Mouse (Mus musculus) olfactory bulb, adult 2 months (tissue): Measurements from ENCODE around the gene Poldip3. TPM values are rescaled to one million over a fixed set of nuclear protein-coding genes. Genes with fewer than 3 reads are reported as not detected.
A peak's percentile ranks its signal among the peaks of the same experiment; 100 is the strongest.

Source experiments
- H3K27ac ChIP-seq: fragments of 200-500 bp; 2 replicates; pipeline ENCODE4 v1.5.1; 2012; ENCODE audit warnings: low read depth, low read length; ENCODE audit not compliant: insufficient read depth
- H3K4me1 ChIP-seq: fragments of 200-500 bp; 2 replicates; pipeline ENCODE4 v1.6.1; 2012; ENCODE audit warnings: low read length; ENCODE audit not compliant: control insufficient read depth, insufficient read depth
- H3K4me3 ChIP-seq: fragments of 200-500 bp; 2 replicates; pipeline ENCODE4 v1.5.1; 2012; ENCODE audit warnings: mild to moderate bottlenecking, low read depth, low read length, moderate library complexity; ENCODE audit not compliant: insufficient read depth
- CTCF ChIP-seq: fragments of 200-500 bp; IDR thresholded peaks from 2 replicates; pipeline ENCODE4 v1.5.1; 2012; ENCODE audit warnings: low read depth, mild to moderate bottlenecking, low read length, moderate library complexity; ENCODE audit not compliant: insufficient read depth
- POLR2A ChIP-seq: fragments of 200-500 bp; IDR thresholded peaks from 2 replicates; pipeline ENCODE4 v1.6.1; 2012; ENCODE audit warnings: mild to moderate bottlenecking, low read depth, low read length, moderate library complexity; ENCODE audit not compliant: insufficient read depth
- WGBS: fragments of 180-500 bp; shearing (Covaris S2); methylation state at CpG from one replicate; pipeline ENCODE4 v1.1.7; 2018; 5-methylcytosine and 5-hydroxymethylcytosine counted together
- polyA plus RNA-seq: library from polyadenylated mRNA; stranded (reverse); fragments of >200 nt; gene quantifications from 2 replicates; pipeline ENCODE4 v1.2.4, GENCODE M21; 2012; ENCODE audit warnings: low replicate concordance; ENCODE audit not compliant: missing spikeins, insufficient read depth, insufficient read length

Gene Poldip3
- polyA plus RNA-seq, 1 experiment: not detected

DNA sequence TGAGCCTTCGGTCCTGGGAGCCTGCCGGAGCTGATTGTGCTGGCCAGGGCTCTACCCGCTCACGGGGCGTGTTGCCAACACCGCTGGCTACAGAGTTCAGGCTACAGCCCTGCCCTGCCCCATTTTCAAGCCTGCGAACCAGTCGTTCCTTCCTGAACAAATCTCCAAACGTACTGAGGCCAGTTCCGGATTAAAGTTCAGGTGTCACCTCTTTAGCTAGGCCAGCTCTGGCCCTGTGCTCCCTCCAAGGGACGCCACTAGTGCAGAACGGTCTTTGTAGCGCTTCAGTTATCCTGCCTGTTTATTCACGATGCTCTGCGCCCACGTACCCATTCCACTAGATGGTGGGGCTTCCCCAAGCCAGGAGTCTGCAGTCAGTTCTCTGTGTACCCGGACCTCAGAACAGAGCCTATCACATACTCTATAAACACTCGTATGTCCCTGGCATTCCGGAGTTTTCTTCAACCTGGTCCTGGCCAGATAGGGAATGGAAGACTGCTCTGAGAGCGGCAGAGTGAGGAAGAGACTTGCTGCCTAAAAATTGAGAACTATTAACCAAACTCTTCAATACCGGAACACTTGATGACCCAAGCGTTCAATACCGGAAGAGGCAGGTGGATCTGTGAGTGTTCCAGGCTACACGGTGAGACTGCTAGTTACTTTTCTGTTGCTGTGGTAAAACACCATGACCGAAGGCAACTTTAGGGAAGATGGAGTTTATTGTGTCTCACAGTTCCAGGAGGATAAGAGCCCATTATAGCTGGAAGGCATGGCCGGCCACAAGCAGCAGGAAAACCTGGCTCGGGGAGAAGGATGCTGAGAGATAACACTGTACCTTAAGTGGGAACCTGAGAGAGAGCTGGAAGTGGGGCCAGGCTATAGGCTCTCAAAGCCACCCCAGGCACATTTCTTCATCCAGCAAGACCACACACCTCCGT is 23.6 kb upstream of the Poldip3 start, which contains the start of gene Cyb5r3:
Gene Cyb5r3 (minus strand): TSS at position 101 of the 938 bp plus-strand sequence.
- no peak for TF ChIP-seq POLR2A
- no peak for TF ChIP-seq CTCF
- Histone ChIP-seq H3K4me3 (peak within 1 kb of the TSS; percentile 62), H3K27ac (peak within 1 kb of the TSS; percentile 53), H3K4me1 (peaks cover 19% of the 10 kb centered on the region)
- 32% methylated on average over 28 of the region's 28 CpGs for WGBS

DNA sequence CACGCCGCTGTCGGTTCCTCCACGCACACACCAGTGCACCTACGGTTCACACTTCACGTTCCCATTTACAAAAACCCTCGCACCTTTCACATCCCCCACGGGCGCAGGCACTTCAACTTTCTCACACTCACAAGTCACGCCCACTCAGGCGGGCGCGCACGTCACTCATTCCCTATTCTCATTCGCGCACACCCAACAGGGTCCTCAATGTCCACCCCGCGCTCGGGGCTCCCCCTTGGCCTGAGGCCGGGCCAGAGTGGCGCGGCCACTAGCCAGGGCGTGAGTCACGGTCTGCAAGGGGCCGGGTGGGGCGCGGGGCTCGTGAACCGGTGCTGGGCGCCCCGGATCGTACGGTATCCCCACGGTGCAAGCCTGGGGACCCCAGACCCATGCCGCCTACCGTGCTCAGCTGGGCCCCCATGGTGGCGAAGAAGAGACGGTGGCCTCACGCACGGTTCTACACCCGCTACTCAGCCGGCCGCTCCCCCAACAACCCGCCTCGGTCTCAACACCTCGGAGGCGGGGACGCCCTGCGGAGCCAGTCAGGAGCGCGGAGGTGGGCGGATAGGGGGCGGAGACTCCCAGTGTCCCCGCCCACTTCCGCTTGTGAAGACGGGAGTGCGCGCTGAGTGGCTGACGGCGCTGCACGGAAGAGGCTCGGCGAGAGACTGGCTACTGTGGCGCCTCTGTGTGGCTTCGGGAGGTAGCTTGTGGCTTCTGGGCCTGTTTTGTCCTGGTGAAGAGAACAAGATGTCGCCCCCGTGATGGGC is 22.7 kb upstream of the Poldip3 start:
- Histone ChIP-seq H3K4me3 (peak overlapping the region; percentile 62), H3K4me1 (peaks cover 27% of the 10 kb centered on the region), H3K27ac (peak overlapping the region; percentile 53)
- under 1% methylated on average over 67 of the region's 67 CpGs for WGBS
- TF ChIP-seq CTCF (no peak; the same call in 1 of the 2 replicates), POLR2A (peak; percentile 55)

GRCm38 (mm10) chr15:83170956-83171659 is 21.9 kb upstream of the Poldip3 start:
- TF ChIP-seq CTCF (no peak), POLR2A (no peak)
- 45% methylated on average over 8 of the region's 8 CpGs for WGBS
- Histone ChIP-seq H3K27ac (no peak overlapping the region), H3K4me1 (peaks cover 33% of the 10 kb centered on the region), H3K4me3 (peak overlapping the region; percentile 62)

DNA sequence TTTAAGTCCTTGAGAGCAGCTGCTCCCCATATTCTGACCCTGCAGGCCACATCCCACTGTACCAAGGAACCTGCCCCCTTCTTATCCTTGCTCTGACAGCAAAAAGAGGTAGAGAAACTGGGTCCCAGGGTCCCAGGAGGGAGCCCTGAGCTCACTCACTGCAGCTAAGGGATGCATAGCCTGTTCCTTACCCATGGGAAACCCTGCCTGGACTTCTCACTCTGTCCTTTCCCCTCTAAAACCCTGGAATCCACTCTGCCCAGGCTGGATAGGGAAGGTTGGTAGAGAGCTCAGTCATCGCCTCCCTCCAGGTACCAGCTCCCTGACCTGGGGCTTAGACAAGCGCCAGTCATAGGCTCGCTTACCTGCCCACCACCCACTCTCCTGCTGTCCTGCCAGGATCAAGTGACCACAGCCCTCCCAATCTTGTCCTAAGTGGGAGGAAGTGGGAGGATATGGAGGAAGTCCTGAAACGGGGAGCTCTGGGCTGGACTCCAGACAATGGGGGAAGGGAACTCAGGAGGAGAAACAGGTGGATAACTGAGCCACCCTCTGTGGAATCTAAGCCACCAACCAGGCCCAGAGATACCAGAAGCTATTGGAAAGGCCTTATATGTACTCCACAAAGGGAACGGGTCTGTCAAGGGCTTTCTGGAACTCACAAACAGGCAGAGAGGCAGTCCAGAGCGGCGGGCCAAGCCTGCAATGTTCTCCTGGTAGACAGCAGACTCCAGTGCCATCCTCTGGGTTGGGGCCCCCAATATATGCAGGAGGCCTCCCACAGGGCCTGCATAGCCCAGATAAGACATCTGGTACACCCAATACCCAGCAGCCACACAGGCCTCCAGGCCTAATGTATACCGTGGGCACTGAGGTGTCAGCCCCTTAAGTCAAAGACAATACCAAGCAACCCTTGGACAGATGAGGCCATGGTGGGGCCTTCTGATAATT is 20.9 kb upstream of the Poldip3 start:
- H3K4me3 ChIP-seq: no peak overlapping the region
- TF ChIP-seq POLR2A (no peak), CTCF (no peak)
- 85% methylated on average over 8 of the region's 8 CpGs for WGBS
- H3K27ac ChIP-seq: no peak overlapping the region
- H3K4me1 ChIP-seq: peaks cover 38% of the 10 kb centered on the region

- no peak overlapping the region for H3K4me3 ChIP-seq
- no peak overlapping the region for H3K27ac ChIP-seq
- WGBS: 85% methylated on average over 7 of the region's 7 CpGs
- peaks cover 41% of the 10 kb centered on the region for H3K4me1 ChIP-seq
- TF ChIP-seq POLR2A (no peak), CTCF (no peak)
Observed at GRCm38 (mm10) chr15:83168875-83169771, 19.9 kb upstream of the Poldip3 start.

- TF ChIP-seq POLR2A (no peak), CTCF (no peak)
- H3K27ac ChIP-seq: no peak overlapping the region
- 91% methylated on average over 3 of the region's 3 CpGs for WGBS
Observed at GRCm38 (mm10) chr15:83168311-83168710, 19.1 kb upstream of the Poldip3 start.

DNA sequence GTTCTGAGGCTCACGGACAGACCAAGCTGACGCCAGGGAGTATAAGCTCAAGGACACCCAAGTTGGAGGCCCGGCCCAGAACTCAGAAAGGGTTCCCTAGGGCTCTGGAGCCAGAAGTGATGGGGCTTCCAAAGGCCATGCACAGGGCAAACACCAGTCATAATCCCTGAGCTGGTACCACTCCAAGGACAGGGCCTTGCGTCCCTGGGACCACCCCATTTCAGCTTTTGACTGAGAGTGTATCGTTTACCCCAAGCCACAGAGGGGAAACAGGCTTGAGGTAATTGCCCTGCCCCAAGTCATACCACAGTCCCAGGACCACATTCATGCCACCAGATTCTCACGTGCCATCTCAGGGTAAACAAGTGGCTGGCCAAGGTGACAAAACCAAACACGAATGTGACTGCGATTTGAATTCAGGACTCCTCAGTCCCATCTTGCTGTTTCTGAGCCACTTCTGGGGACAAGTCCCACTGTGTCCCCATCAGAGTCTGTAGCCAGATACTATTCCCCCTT is 18.4 kb upstream of the Poldip3 start:
- no peak for TF ChIP-seq POLR2A
- no peak for TF ChIP-seq CTCF
- H3K4me1 ChIP-seq: peaks cover 40% of the 10 kb centered on the region
- H3K4me3 ChIP-seq: no peak overlapping the region
- no peak overlapping the region for H3K27ac ChIP-seq
- 95% methylated on average over 8 of the region's 8 CpGs for WGBS

More at GRCm38 (mm10) chr15:83168311-83168710, 19.1 kb upstream of the Poldip3 start:
- Histone ChIP-seq H3K4me3 (no peak overlapping the region), H3K4me1 (peaks cover 41% of the 10 kb centered on the region)
